Mouse (Mus musculus) CH12.LX (cell line): ENCODE results near the gene Hoxd4. TPM values are rescaled to one million over a fixed set of nuclear protein-coding genes. Genes with fewer than 3 reads are reported as not detected.

Experiments used
- DNase-seq: peaks from one replicate; pipeline ENCODE4 v3.0.0-alpha.2; 2013; ENCODE audit errors: extremely low read depth
- H3K27ac ChIP-seq: 2 replicates; pipeline ENCODE4 v1.5.1; 2012; ENCODE audit warnings: low read depth, mild to moderate bottlenecking, control low read depth, moderate library complexity; ENCODE audit not compliant: insufficient read depth
- H3K27me3 ChIP-seq: replicated peaks from 2 replicates; pipeline ENCODE3; 2012; ENCODE audit warnings: inconsistent platforms
- H3K36me3 ChIP-seq, 2 experiments: replicated peaks in 1 of 2; 2 replicates each; pipeline versions ENCODE3 to v1.6.1; 2012; ENCODE audit warnings: inconsistent platforms in 1 of 2, low read length in 1 of 2, mild to moderate bottlenecking in 1 of 2, mixed read lengths in 1 of 2, moderate library complexity in 1 of 2; ENCODE audit not compliant: control insufficient read depth in 1 of 2, insufficient read depth in 1 of 2
- H3K4me1 ChIP-seq, 2 experiments: 2 replicates each; pipeline ENCODE4 v1.6.1; 2012; ENCODE audit warnings: inconsistent platforms in 1 of 2, moderate library complexity in 1 of 2; ENCODE audit not compliant: insufficient read depth in 2 of 2, control insufficient read depth in 1 of 2
- H3K4me2 ChIP-seq: 2 replicates; pipeline ENCODE4 v1.6.1; 2012; ENCODE audit warnings: low read depth, mild to moderate bottlenecking, control low read depth; ENCODE audit not compliant: poor library complexity, insufficient read depth, severe bottlenecking
- H3K4me3 ChIP-seq, 3 experiments: fragments of 150-350 bp in 1 of 3; sonication (generic) in 1 of 3; replicated peaks in 1 of 3; 2 replicates each; pipeline versions ENCODE3 to v1.5.1; 2011 to 2012; ENCODE audit warnings: low read depth in 2 of 3, low read length in 2 of 3, mild to moderate bottlenecking in 2 of 3, moderate library complexity in 2 of 3, control low read depth in 1 of 3, improper control_type of control experiment in 1 of 3, inconsistent platforms in 1 of 3, mixed read lengths in 1 of 3; ENCODE audit not compliant: poor library complexity in 1 of 3
- H3K79me2 ChIP-seq: replicated peaks from 2 replicates; pipeline ENCODE4 v1.6.1; 2012; ENCODE audit warnings: mild to moderate bottlenecking, moderate library complexity; ENCODE audit not compliant: control insufficient read depth, poor library complexity, insufficient read depth, severe bottlenecking; ENCODE audit errors: extremely low read depth
- H3K9ac ChIP-seq: 2 replicates; pipeline ENCODE4 v1.6.1; 2012; ENCODE audit warnings: low read depth, mild to moderate bottlenecking, control low read depth, moderate library complexity; ENCODE audit not compliant: insufficient read depth
- H3K9me3 ChIP-seq: replicated peaks from 2 replicates; pipeline ENCODE3; 2012; ENCODE audit warnings: low read length, inconsistent platforms, mixed read lengths
- BHLHE40 ChIP-seq: IDR thresholded peaks from 2 replicates; pipeline ENCODE4 v1.6.1; 2011; ENCODE audit warnings: mild to moderate bottlenecking, low read depth, low read length, improper control_type of control experiment
- CHD2 ChIP-seq: IDR thresholded peaks from 2 replicates; pipeline ENCODE4 v1.6.1; 2011; ENCODE audit warnings: low read length, improper control_type of control experiment
- ELF1 ChIP-seq: IDR thresholded peaks from 2 replicates; pipeline ENCODE4 v1.6.1; 2014; ENCODE audit warnings: low read depth, mild to moderate bottlenecking, inconsistent platforms, low read length, improper control_type of control experiment
- EP300 ChIP-seq: IDR thresholded peaks from 2 replicates; pipeline ENCODE4 v1.6.1; 2011; ENCODE audit warnings: low read length, improper control_type of control experiment
- HCFC1 ChIP-seq: IDR thresholded peaks from 2 replicates; pipeline ENCODE4 v1.6.1; 2012; ENCODE audit warnings: low read depth, mild to moderate bottlenecking, inconsistent platforms, low read length, improper control_type of control experiment
- JUND ChIP-seq: conservative IDR thresholded peaks from 2 replicates; pipeline ENCODE4 v1.6.1; 2011; ENCODE audit warnings: low read depth, low read length, improper control_type of control experiment
- MAFK ChIP-seq: IDR thresholded peaks from 2 replicates; pipeline ENCODE4 v1.6.1; 2011; ENCODE audit warnings: low read length, improper control_type of control experiment; ENCODE audit not compliant: insufficient replicate concordance
- MAX ChIP-seq: IDR thresholded peaks from 2 replicates; pipeline ENCODE4 v1.6.1; 2011; ENCODE audit warnings: low read length, improper control_type of control experiment
- MEF2A ChIP-seq: IDR thresholded peaks from 2 replicates; pipeline ENCODE4 v1.6.1; 2014; ENCODE audit warnings: low read depth, mild to moderate bottlenecking, inconsistent platforms, low read length, improper control_type of control experiment, borderline replicate concordance
- NRF1 ChIP-seq: IDR thresholded peaks from 2 replicates; pipeline ENCODE4 v1.6.1; 2014; ENCODE audit warnings: low read depth, mild to moderate bottlenecking, inconsistent platforms, low read length, improper control_type of control experiment, moderate library complexity
- PAX5 ChIP-seq: IDR thresholded peaks from 2 replicates; pipeline ENCODE4 v1.6.1; 2012; ENCODE audit warnings: low read length, inconsistent platforms, mixed read lengths
- POLR2A ChIP-seq: IDR thresholded peaks from 2 replicates; pipeline ENCODE4 v1.6.1; 2011; ENCODE audit warnings: low read depth, mild to moderate bottlenecking, improper control_type of control experiment, low read length
- POLR2AphosphoS2 ChIP-seq: IDR thresholded peaks from 2 replicates; pipeline ENCODE4 v1.6.1; 2011; ENCODE audit warnings: low read depth, low read length, improper control_type of control experiment
- RAD21 ChIP-seq: IDR thresholded peaks from 2 replicates; pipeline ENCODE4 v1.6.1; 2011; ENCODE audit warnings: low read depth, mild to moderate bottlenecking, low read length, improper control_type of control experiment, moderate library complexity
- RCOR1 ChIP-seq: conservative IDR thresholded peaks from 2 replicates; pipeline ENCODE4 v1.6.1; 2012; ENCODE audit warnings: low read depth, mild to moderate bottlenecking, inconsistent platforms, low read length, improper control_type of control experiment
- SIN3A ChIP-seq: IDR thresholded peaks from 2 replicates; pipeline ENCODE4 v1.6.1; 2012; ENCODE audit warnings: low read length, improper control_type of control experiment, inconsistent platforms
- TBP ChIP-seq: conservative IDR thresholded peaks from 2 replicates; pipeline ENCODE4 v1.6.1; 2011; ENCODE audit warnings: low read depth, low read length, improper control_type of control experiment
- TCF12 ChIP-seq: IDR thresholded peaks from 2 replicates; pipeline ENCODE4 v1.6.1; 2014; ENCODE audit warnings: low read depth, mild to moderate bottlenecking, inconsistent platforms, low read length, improper control_type of control experiment
- USF1 ChIP-seq: IDR thresholded peaks from 2 replicates; pipeline ENCODE4 v1.6.1; 2014; ENCODE audit warnings: low read depth, mild to moderate bottlenecking, inconsistent platforms, low read length, improper control_type of control experiment
- ZKSCAN1 ChIP-seq: IDR thresholded peaks from 2 replicates; pipeline ENCODE4 v1.6.1; 2012; ENCODE audit warnings: low read depth, inconsistent platforms, low read length, improper control_type of control experiment, borderline replicate concordance
- dilution Hi-C: fragments of 300-500 bp; cut with MboI; formaldehyde crosslinking; loops from 2 replicates; pipeline ENCODE4 v1.14.3; 2020; ENCODE audit warnings: low sequenced_read_pairs; ENCODE audit not compliant: extremely low pct_unique_long_range_greater_than_20kb, extremely low pct_ligation_motif_present
- in situ Hi-C: fragments of 300-500 bp; cut with MboI; formaldehyde crosslinking; loops from 3 replicates; pipeline ENCODE4 v1.14.3; 2019; ENCODE audit warnings: low sequenced_read_pairs, low pct_ligation_motif_present, low pct_unique_long_range_greater_than_20kb, mixed read lengths
- polyA plus RNA-seq: library from polyadenylated mRNA; unstranded; fragments of >175 nt; gene quantifications from 2 replicates; pipeline ENCODE4 v1.2.1, GENCODE M21; 2012; ENCODE audit warnings: low read depth; ENCODE audit not compliant: insufficient read length
- total RNA-seq, 2 experiments: library from RNA; depleted of rRNA; stranded (reverse); fragments of 300-350 nt in 1 of 2; fragments of >200 nt in 1 of 2; gene quantifications; 2 replicates each; pipeline ENCODE4 v1.2.3; 2012 to 2014

Gene Hoxd4
- total and polyA plus RNA-seq, 3 experiments, result 6.0 to 9.8 (median 6.3) TPM

DNA sequence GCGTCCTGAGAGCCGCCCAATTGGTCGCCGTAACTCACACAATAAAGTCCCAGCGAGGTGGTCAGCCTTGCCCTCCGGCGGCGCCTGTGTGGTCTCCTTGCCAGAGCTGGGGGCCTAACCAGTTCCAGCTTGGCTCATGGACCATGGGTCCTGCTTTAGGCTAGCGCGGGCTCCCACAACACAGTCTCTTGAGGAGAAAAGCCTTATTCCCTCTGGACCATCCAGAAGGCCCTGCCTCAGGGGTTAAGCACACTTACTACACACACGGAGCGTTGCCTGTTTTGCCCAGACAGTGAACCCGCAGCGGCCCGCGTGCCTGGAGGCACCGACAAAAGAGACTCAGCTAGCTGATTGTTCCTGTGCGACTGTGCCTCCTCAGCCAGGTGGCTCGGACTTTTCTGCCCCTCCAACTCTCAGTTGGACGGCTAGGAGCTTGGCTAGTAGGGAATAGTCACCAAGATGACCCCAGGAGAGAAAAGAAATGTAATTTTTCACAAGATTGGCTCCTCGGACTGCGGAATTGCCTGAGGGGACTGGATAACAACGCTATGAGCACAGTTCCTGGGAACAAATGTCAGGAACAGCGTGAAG is 37.8 kb upstream of the Hoxd4 start:
- in situ Hi-C loops, result loop anchor here (25.0 kb wide), 1 partner anchor 1087 kb away; the partner anchor contains the start of gene Chrna1
- Histone ChIP-seq H3K27ac (no peak overlapping the region), H3K79me2 (no peaks in the 10 kb centered on the region), H3K4me1 (0 out of 4 replicates have a peak, but pooled peaks cover 0 to 5% of the 10 kb centered on the region in 2 experiments), H3K36me3 (no peaks in the 10 kb centered on the region), H3K4me3 (no peak overlapping the region), H3K9me3 (no peaks in the 10 kb centered on the region), H3K9ac (no peak overlapping the region), H3K4me2 (no peak overlapping the region), H3K27me3 (no peaks in the 10 kb centered on the region)
- no peak for TF ChIP-seq RCOR1
- TF ChIP-seq EP300, result no peak
- TF ChIP-seq SIN3A, result no peak
- no peak for TF ChIP-seq RAD21
- TF ChIP-seq MEF2A, result no peak
- no peak for TF ChIP-seq POLR2A
- no peak for TF ChIP-seq MAX
- DNase-seq, result no peak
- dilution Hi-C loops, result no loop called here

DNA sequence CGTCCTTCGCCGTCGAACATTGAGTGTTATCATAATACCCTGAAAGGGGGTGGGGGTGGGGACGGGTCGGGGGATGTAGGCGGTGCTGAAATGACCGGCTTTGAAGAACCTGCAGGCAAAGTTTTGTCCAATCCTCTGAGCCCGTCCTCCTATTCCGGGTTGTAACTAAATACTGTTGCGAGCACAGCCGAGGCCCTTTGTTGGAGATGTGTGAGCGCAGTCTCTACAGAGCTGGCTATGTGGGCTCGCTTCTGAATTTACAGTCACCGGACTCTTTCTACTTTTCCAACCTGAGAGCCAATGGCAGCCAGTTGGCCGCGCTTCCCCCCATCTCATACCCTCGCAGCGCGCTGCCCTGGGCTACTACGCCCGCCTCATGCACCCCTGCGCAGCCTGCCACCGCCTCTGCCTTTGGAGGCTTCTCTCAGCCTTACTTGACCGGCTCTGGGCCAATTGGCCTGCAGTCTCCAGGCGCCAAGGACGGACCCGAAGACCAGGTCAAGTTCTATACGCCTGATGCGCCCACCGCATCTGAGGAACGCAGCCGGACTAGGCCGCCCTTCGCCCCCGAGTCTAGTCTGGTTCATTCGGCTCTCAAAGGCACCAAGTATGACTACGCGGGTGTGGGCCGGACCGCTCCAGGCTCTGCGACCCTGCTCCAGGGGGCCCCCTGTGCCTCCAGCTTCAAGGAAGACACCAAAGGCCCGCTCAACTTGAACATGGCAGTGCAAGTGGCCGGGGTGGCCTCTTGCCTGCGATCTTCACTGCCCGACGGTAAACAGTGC is 36.7 kb upstream of the Hoxd4 start, which contains the start of gene Hoxd12:
Hoxd12 (plus strand) TSS at position 133 of the 785 bp plus-strand sequence.
- no peak within 1 kb of the TSS for H3K4me3 ChIP-seq
- in situ Hi-C loops, result loop anchor here (25.0 kb wide), 2 partner anchors 637 to 1088 kb away; partner anchors contain the start of gene Chrna1
- 0 out of 4 replicates have a peak, but pooled peaks cover 0 to 5% of the 10 kb centered on the region in 2 experiments for H3K4me1 ChIP-seq
- no peak within 1 kb of the TSS for H3K4me2 ChIP-seq
- H3K27me3 ChIP-seq, result no peaks in the 10 kb centered on the region
- H3K9me3 ChIP-seq, result peaks cover 5% of the 10 kb centered on the region
- DNase-seq, result no peak
- TF ChIP-seq SIN3A (no peak), POLR2AphosphoS2 (no peak), ZKSCAN1 (no peak), EP300 (no peak), USF1 (no peak), MAFK (no peak), HCFC1 (no peak), CHD2 (no peak), TCF12 (no peak), BHLHE40 (no peak), RAD21 (no peak), TBP (no peak), NRF1 (no peak), JUND (no peak), ELF1 (no peak), PAX5 (no peak), MEF2A (no peak)
- TF ChIP-seq, all 38 proteins: peak for 0
- no peak within 1 kb of the TSS for H3K27ac ChIP-seq
- no peaks in the 10 kb centered on the region for H3K79me2 ChIP-seq
- dilution Hi-C loops, result no loop called here
- H3K36me3 ChIP-seq, result no peaks in the 10 kb centered on the region
- no peak within 1 kb of the TSS for H3K9ac ChIP-seq
